Mouse (Mus musculus): ENCODE data around the gene Ltv1.
"Not testable (repeated sequence)": the region's sequence is repeated elsewhere in the genome, so short reads cannot be mapped to it uniquely, and the experiment has no call there.

Gene Ltv1

DNA sequence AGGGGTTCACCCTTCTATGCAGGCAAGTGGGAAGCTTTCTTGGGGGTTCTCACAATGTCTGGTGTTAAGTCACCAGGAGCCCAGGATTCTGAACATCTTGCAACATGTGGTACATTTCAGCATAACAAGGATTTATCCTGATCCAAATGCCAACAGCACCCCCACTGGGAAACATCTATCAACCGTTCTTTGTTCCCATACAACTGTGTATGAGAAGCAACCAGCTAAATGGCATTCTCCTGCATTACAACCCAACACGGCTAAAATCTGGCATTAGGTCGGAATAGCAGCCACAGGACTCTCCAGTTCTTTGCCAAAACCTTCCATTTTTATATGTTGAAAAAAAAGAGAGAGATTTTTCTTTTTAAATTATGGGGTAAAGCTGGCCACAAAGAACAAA lies 16.5 kb upstream of the Ltv1 start:
- no peaks in the 10 kb centered on the region for H3K9me3 ChIP-seq (ENCODE audit: low read length)
- H3K36me3 ChIP-seq (ENCODE audit: insufficient read depth, low read length) = no peaks in the 10 kb centered on the region
- H3K27me3 ChIP-seq (ENCODE audit: insufficient read depth, low read length) = no peaks in the 10 kb centered on the region
- no peak overlapping the region for H3K4me3 ChIP-seq (replicated peaks; ENCODE audit: low read length)
- no peaks in the 10 kb centered on the region for H3K4me1 ChIP-seq (replicated peaks; ENCODE audit: low read depth, low read length)
- TF ChIP-seq NANOG (IDR thresholded peaks at IDR 0.05; ENCODE audit: borderline replicate concordance, low read length) = no peak
- TF ChIP-seq POU5F1 (IDR thresholded peaks at IDR 0.05; ENCODE audit: borderline replicate concordance, low read length) = no peak
- TF ChIP-seq CTCF (conservative IDR thresholded peaks at IDR 0.05; ENCODE audit: low read length) = no peak

DNA sequence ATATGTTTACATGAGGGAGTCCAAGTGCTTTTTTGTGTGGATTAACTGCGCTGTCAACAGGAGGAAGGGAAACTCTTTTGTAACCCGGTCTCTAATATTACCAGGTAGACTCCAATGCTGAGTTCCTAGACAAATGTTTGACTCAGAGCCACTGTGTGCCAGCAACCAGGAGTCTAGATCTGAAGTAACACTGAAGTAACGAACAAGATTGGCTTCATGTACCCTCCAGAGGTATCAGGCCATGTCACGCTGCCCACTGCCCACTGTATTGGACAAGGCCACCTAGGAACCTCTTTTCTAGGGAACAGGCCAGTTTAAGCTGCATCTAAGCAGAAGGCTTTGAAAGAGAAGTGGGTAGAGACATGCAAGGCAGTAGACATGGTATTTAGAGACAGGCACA lies 16.1 kb upstream of the Ltv1 start:
- no peak for TF ChIP-seq CTCF (conservative IDR thresholded peaks at IDR 0.05; ENCODE audit: low read length)
- TF ChIP-seq NANOG (IDR thresholded peaks at IDR 0.05; ENCODE audit: borderline replicate concordance, low read length) = no peak
- no peak for TF ChIP-seq POU5F1 (IDR thresholded peaks at IDR 0.05; ENCODE audit: borderline replicate concordance, low read length)
- Histone ChIP-seq H3K4me3 (replicated peaks; ENCODE audit: low read length) (no peak overlapping the region), H3K27me3 (ENCODE audit: insufficient read depth, low read length) (no peaks in the 10 kb centered on the region), H3K9me3 (ENCODE audit: low read length) (no peaks in the 10 kb centered on the region), H3K36me3 (ENCODE audit: insufficient read depth, low read length) (no peaks in the 10 kb centered on the region), H3K4me1 (replicated peaks; ENCODE audit: low read depth, low read length) (no peaks in the 10 kb centered on the region)

DNA sequence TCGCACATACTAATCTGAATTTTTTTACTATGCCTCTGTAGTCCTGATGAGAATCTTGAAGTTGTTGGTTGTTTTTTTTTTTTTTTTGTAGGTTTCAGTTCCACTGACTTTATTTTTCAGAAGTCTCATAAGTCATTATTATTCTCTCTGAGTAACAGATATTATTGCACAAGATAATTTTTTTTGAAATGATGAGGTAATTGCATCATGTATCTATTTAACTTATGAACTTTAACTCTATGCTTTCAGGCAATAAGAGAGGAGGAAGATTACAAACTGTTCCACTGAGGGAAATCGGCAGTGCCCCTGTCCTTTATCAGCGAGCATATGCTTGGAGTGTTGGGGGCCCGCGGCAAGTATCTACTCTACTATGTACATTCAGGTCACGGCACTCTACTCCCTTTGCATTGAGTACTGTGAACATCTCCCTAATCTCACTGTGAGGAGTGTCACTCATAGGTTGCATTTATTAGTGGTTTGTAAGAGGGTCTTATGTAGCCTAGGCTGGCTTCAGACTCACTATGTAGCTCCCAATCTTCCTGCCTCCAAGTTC lies 8.8 kb upstream of the Ltv1 start:
- peaks cover 5% of the 10 kb centered on the region for H3K9me3 ChIP-seq (ENCODE audit: low read length)
- no peaks in the 10 kb centered on the region for H3K27me3 ChIP-seq (ENCODE audit: insufficient read depth, low read length)
- no peak overlapping the region for H3K4me3 ChIP-seq (replicated peaks; ENCODE audit: low read length)
- H3K36me3 ChIP-seq (ENCODE audit: insufficient read depth, low read length) = no peaks in the 10 kb centered on the region
- no peaks in the 10 kb centered on the region for H3K4me1 ChIP-seq (replicated peaks; ENCODE audit: low read depth, low read length)
- TF ChIP-seq POU5F1 (IDR thresholded peaks at IDR 0.05; ENCODE audit: borderline replicate concordance, low read length) (no peak), CTCF (conservative IDR thresholded peaks at IDR 0.05; ENCODE audit: low read length) (no peak), NANOG (IDR thresholded peaks at IDR 0.05; ENCODE audit: borderline replicate concordance, low read length) (no peak)

DNA sequence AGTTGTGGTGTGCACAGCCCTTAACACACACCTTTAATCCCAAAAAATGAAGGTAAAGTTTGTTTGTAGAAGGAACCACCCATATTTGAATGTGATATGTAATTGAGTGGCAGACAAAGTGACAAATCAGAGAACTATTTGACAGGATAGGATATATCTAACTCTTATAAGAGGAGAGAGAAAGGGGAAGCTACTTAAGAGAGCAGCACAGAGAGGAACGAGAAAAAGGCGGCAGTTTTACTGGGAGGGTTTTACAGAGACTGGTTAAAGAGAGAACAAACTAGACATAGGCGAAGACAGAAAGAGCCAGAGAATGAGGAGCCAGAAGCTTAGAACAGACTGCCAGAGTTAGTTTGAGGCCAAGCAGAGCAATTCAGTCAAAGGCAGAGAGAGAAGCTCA lies 7.9 kb upstream of the Ltv1 start:
- no peaks in the 10 kb centered on the region for H3K4me1 ChIP-seq (replicated peaks; ENCODE audit: low read depth, low read length)
- TF ChIP-seq NANOG (IDR thresholded peaks at IDR 0.05; ENCODE audit: borderline replicate concordance, low read length) = no peak
- H3K27me3 ChIP-seq (ENCODE audit: insufficient read depth, low read length) = no peaks in the 10 kb centered on the region
- H3K4me3 ChIP-seq (replicated peaks; ENCODE audit: low read length) = no peak overlapping the region
- H3K36me3 ChIP-seq (ENCODE audit: insufficient read depth, low read length) = no peaks in the 10 kb centered on the region
- H3K9me3 ChIP-seq (ENCODE audit: low read length) = peaks cover 5% of the 10 kb centered on the region

DNA sequence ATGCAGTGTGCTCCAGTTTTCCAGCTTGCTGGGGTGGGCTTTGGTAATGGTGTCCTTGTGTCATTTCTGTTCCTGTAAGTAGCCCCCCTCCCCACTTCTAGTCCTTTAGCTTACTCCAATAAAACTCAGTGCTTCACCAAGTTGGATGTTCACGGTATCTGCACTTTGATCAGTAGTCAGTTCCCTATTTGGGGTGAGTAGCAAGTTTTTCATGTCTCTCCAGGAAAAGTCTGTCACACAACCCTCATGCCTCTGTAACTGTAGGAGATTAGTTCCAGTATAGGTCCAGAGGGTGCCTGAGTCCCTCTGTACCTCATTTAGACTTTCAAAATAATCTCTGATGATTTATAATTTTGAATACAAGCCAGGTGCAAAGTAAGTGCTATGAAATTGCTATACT lies 6.3 kb upstream of the Ltv1 start:
- Histone ChIP-seq H3K36me3 (ENCODE audit: insufficient read depth, low read length) (no peaks in the 10 kb centered on the region), H3K9me3 (ENCODE audit: low read length) (peaks cover 5% of the 10 kb centered on the region), H3K4me3 (replicated peaks; ENCODE audit: low read length) (no peak overlapping the region), H3K4me1 (replicated peaks; ENCODE audit: low read depth, low read length) (no peaks in the 10 kb centered on the region; the same call in 1 of the 2 replicates), H3K27me3 (ENCODE audit: insufficient read depth, low read length) (no peaks in the 10 kb centered on the region)
- no peak for TF ChIP-seq POU5F1 (IDR thresholded peaks at IDR 0.05; ENCODE audit: borderline replicate concordance, low read length)
- TF ChIP-seq NANOG (IDR thresholded peaks at IDR 0.05; ENCODE audit: borderline replicate concordance, low read length) = no peak
- no peak for TF ChIP-seq CTCF (conservative IDR thresholded peaks at IDR 0.05; ENCODE audit: low read length)

DNA sequence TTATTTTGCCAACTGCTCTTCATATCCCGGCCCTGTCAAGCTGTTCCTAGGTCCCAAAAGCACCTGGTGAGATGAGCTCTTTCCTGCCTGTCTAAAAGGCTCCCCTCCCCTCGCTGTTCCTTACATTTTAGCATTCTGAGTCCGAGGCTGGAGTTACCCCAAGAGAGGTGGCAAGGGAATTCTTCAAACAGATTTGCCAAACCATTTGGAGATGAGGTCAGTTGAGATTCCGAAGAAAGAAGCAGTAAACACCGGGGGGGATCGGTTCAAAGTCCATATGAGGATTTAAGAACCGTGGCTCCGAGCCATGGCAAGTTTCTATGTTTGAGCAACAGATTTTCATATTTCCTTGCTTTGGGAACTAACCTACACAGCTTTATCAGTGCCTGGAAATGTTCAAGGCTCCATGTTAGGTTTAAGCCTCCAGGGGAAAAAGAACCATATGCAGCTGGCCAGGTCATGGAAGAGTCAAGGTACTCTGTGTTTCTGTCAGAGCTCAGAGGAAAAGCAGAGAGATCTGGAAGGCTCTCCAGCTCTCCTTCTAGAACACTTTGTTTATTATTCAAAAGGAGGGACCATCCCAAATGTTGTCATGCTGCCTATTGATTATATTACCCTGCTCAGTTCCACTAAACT lies 4.0 kb upstream of the Ltv1 start:
- no peak for TF ChIP-seq POU5F1 (IDR thresholded peaks at IDR 0.05; ENCODE audit: borderline replicate concordance, low read length)
- TF ChIP-seq CTCF (conservative IDR thresholded peaks at IDR 0.05; ENCODE audit: low read length) = no peak
- no peak for TF ChIP-seq NANOG (IDR thresholded peaks at IDR 0.05; ENCODE audit: borderline replicate concordance, low read length)
- Histone ChIP-seq H3K4me3 (replicated peaks; ENCODE audit: low read length) (no peak overlapping the region), H3K27me3 (ENCODE audit: insufficient read depth, low read length) (no peaks in the 10 kb centered on the region), H3K9me3 (ENCODE audit: low read length) (no peaks in the 10 kb centered on the region), H3K36me3 (ENCODE audit: insufficient read depth, low read length) (no peaks in the 10 kb centered on the region), H3K4me1 (replicated peaks; ENCODE audit: low read depth, low read length) (peaks cover 9% of the 10 kb centered on the region)

DNA sequence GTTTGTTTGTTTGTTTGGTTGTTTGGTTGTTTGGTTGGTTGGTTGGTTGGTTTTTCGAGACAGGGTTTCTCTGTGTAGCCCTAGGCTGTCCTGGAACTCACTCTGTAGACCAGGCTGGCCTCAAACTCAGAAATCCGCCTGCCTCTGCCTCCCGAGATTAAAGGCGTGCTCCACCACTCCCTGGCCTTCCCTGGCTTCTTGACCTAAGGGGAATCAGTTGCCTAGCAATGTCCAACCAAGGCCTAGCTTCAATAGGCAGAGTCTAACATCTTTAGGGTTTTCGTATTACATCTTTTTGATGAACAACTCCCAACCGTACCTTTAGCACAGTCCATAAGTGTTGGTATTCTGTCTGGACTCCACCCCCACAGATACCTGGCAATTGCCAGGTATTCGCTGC lies 528 bp upstream of the Ltv1 start:
- H3K36me3 ChIP-seq (ENCODE audit: insufficient read depth, low read length) = peaks cover 27% of the 10 kb centered on the region
- peak overlapping the region; percentile 98 for H3K4me3 ChIP-seq (replicated peaks; ENCODE audit: low read length)
- peaks cover 15% of the 10 kb centered on the region for H3K4me1 ChIP-seq (replicated peaks; ENCODE audit: low read depth, low read length)
- not testable (repeated sequence) for H3K9me3 ChIP-seq (ENCODE audit: low read length); H3K27me3 ChIP-seq (ENCODE audit: insufficient read depth, low read length)

DNA sequence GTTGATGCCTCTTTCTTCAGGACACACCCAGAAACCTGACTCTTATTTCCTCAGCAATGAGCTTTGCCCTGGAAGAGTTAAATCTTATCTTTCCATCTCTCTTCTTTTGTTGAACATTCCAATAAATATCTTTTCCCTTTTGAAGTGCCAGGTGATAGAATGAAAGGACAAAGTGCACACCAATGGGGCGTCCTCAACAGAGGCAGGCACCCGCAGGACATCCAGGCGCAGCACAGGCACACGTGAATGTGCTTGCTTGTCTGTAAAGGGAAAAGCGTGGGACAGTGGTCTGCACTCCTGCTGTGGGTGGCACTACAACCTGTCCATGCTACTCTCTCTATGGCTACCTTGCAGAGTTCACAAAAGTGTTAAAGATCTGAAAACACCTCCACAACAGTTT lies 3.1 kb downstream of the Ltv1 start:
- Histone ChIP-seq H3K9me3 (ENCODE audit: low read length) (no peaks in the 10 kb centered on the region), H3K4me3 (replicated peaks; ENCODE audit: low read length) (no peak overlapping the region), H3K36me3 (ENCODE audit: insufficient read depth, low read length) (peaks cover 62% of the 10 kb centered on the region), H3K27me3 (ENCODE audit: insufficient read depth, low read length) (no peaks in the 10 kb centered on the region), H3K4me1 (replicated peaks; ENCODE audit: low read depth, low read length) (peaks cover 20% of the 10 kb centered on the region)
- TF ChIP-seq NANOG (IDR thresholded peaks at IDR 0.05; ENCODE audit: borderline replicate concordance, low read length) = no peak
- TF ChIP-seq CTCF (conservative IDR thresholded peaks at IDR 0.05; ENCODE audit: low read length) = no peak
- TF ChIP-seq POU5F1 (IDR thresholded peaks at IDR 0.05; ENCODE audit: borderline replicate concordance, low read length) = no peak

DNA sequence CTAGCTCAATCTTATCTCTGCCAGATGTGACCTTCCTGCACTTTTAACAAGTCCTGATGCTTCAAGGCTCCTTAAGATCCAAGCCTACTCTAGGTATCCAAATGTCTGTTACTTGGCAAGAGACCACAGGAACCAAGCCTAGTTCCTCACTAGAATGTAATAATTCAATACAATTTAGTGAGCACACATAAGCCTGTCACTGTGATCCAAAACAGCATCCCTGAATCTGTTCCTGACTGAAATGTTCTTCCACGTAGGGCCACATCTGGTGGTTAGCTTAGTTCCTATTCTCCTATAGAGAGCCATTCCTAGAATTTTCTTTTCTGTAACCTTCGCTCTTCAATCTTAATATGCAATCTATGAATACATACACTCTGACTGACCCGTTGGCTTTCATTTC lies 6.2 kb downstream of the Ltv1 start:
- no peaks in the 10 kb centered on the region for H3K9me3 ChIP-seq (ENCODE audit: low read length)
- TF ChIP-seq POU5F1 (IDR thresholded peaks at IDR 0.05; ENCODE audit: borderline replicate concordance, low read length) = no peak
- TF ChIP-seq NANOG (IDR thresholded peaks at IDR 0.05; ENCODE audit: borderline replicate concordance, low read length) = no peak
- TF ChIP-seq CTCF (conservative IDR thresholded peaks at IDR 0.05; ENCODE audit: low read length) = no peak
- H3K4me3 ChIP-seq (replicated peaks; ENCODE audit: low read length) = no peak overlapping the region
- peaks cover 92% of the 10 kb centered on the region for H3K36me3 ChIP-seq (ENCODE audit: insufficient read depth, low read length)
- H3K4me1 ChIP-seq (replicated peaks; ENCODE audit: low read depth, low read length) = peaks cover 11% of the 10 kb centered on the region
- no peaks in the 10 kb centered on the region for H3K27me3 ChIP-seq (ENCODE audit: insufficient read depth, low read length)
